Mouse (Mus musculus): ENCODE data around the gene Usf1. TPM values are rescaled to one million over a fixed set of nuclear protein-coding genes. Genes with fewer than 3 reads are reported as not detected.

The Usf1 gene
- total and polyA plus RNA-seq, 2 experiments from 2014 or later, result 141 to 148 TPM

- DNase-seq (ENCODE audit: low spot score) (peak; percentile 68), ATAC-seq (no peak)
- 13% methylated on average over 3 of the region's 3 CpGs for WGBS
- Histone ChIP-seq H3K9ac (replicated peaks; ENCODE audit: low read length) (peak overlapping the region; percentile 92), H3K9me3 (ENCODE audit: low read length) (no peaks in the 10 kb centered on the region), H3K4me2 (ENCODE audit: low read depth, low read length) (peak overlapping the region; percentile 71), H3K4me1 (ENCODE audit: insufficient read depth, low read length) (peaks cover 4% of the 10 kb centered on the region; the same call in 1 of the 2 replicates), H3K36me3 (ENCODE audit: insufficient read depth, low read length) (peaks cover 18% of the 10 kb centered on the region), H3K4me3 (ENCODE audit: low read length) (peak overlapping the region; percentile 87), H3K27ac (peak overlapping the region; percentile 96), H3K27me3 (ENCODE audit: insufficient read depth, low read length) (no peaks in the 10 kb centered on the region)
- no peak for TF ChIP-seq CTCF (IDR thresholded peaks at IDR 0.05; ENCODE audit: low read depth)
Observed at GRCm38 (mm10) chr1:171412446-171412845, 1.3 kb downstream of the Usf1 start.

GRCm38 (mm10) chr1:171413608-171414007 lies 2.5 kb downstream of the Usf1 start:
- DNase-seq (ENCODE audit: low spot score), result no peak
- no peak for TF ChIP-seq CTCF (IDR thresholded peaks at IDR 0.05; ENCODE audit: low read depth)
- H3K4me2 ChIP-seq (ENCODE audit: low read depth, low read length), result peak overlapping the region; percentile 71; the same call in 1 of the 2 replicates
- peaks cover 28% of the 10 kb centered on the region for H3K36me3 ChIP-seq (ENCODE audit: insufficient read depth, low read length)
- no peak for ATAC-seq
- peaks cover 4% of the 10 kb centered on the region; the same call in 1 of the 2 replicates for H3K4me1 ChIP-seq (ENCODE audit: insufficient read depth, low read length)
- H3K27ac ChIP-seq, result no peak overlapping the region
- 73% methylated on average over 8 of the region's 8 CpGs for WGBS
- no peak overlapping the region for H3K4me3 ChIP-seq (ENCODE audit: low read length)
- H3K9me3 ChIP-seq (ENCODE audit: low read length), result no peaks in the 10 kb centered on the region
- H3K9ac ChIP-seq (replicated peaks; ENCODE audit: low read length), result no peak overlapping the region
- no peaks in the 10 kb centered on the region for H3K27me3 ChIP-seq (ENCODE audit: insufficient read depth, low read length)

- H3K27me3 ChIP-seq (ENCODE audit: insufficient read depth, low read length), result no peaks in the 10 kb centered on the region
- ATAC-seq (peak; percentile 20; the same call in 1 of the 2 replicates), DNase-seq (ENCODE audit: low spot score) (no peak)
- no peak for TF ChIP-seq CTCF (IDR thresholded peaks at IDR 0.05; ENCODE audit: low read depth)
- H3K9me3 ChIP-seq (ENCODE audit: low read length), result no peaks in the 10 kb centered on the region
- peak within 1 kb of the TSS; percentile 36; the same call in 1 of the 2 replicates for H3K27ac ChIP-seq
- H3K4me2 ChIP-seq (ENCODE audit: low read depth, low read length), result no peak within 1 kb of the TSS
- H3K9ac ChIP-seq (replicated peaks; ENCODE audit: low read length), result no peak within 1 kb of the TSS
- H3K4me1 ChIP-seq (ENCODE audit: insufficient read depth, low read length), result no peaks in the 10 kb centered on the region
- WGBS, result 86% methylated on average over 5 of the region's 5 CpGs
- H3K36me3 ChIP-seq (ENCODE audit: insufficient read depth, low read length), result peaks cover 28% of the 10 kb centered on the region
- no peak within 1 kb of the TSS for H3K4me3 ChIP-seq (ENCODE audit: low read length)
Observed at GRCm38 (mm10) chr1:171418660-171419059, 7.5 kb downstream of the Usf1 start, which contains the start of gene Tstd1. Gene Tstd1 (plus strand): TSS chr1:171418872.

- H3K27me3 ChIP-seq (ENCODE audit: insufficient read depth, low read length), result no peaks in the 10 kb centered on the region
- no peaks in the 10 kb centered on the region for H3K4me1 ChIP-seq (ENCODE audit: insufficient read depth, low read length)
- ATAC-seq (peak; percentile 55), DNase-seq (ENCODE audit: low spot score) (peak; percentile 34)
- TF ChIP-seq CTCF (IDR thresholded peaks at IDR 0.05; ENCODE audit: low read depth), result no peak
- no peaks in the 10 kb centered on the region for H3K9me3 ChIP-seq (ENCODE audit: low read length)
- no peak overlapping the region for H3K4me2 ChIP-seq (ENCODE audit: low read depth, low read length)
- H3K9ac ChIP-seq (replicated peaks; ENCODE audit: low read length), result no peak overlapping the region
- WGBS, result 30% methylated on average over 12 of the region's 12 CpGs
- peaks cover 28% of the 10 kb centered on the region for H3K36me3 ChIP-seq (ENCODE audit: insufficient read depth, low read length)
- H3K4me3 ChIP-seq (ENCODE audit: low read length), result no peak overlapping the region
- peak overlapping the region; percentile 36; the same call in 1 of the 2 replicates for H3K27ac ChIP-seq
Observed at GRCm38 (mm10) chr1:171419291-171419882, 8.3 kb downstream of the Usf1 start.

- 56% methylated on average over 5 of the region's 5 CpGs for WGBS
- Histone ChIP-seq H3K27me3 (ENCODE audit: insufficient read depth, low read length) (no peaks in the 10 kb centered on the region), H3K36me3 (ENCODE audit: insufficient read depth, low read length) (peaks cover 28% of the 10 kb centered on the region), H3K4me3 (ENCODE audit: low read length) (no peak overlapping the region), H3K9ac (replicated peaks; ENCODE audit: low read length) (no peak overlapping the region), H3K4me2 (ENCODE audit: low read depth, low read length) (no peak overlapping the region), H3K4me1 (ENCODE audit: insufficient read depth, low read length) (no peaks in the 10 kb centered on the region), H3K27ac (peak overlapping the region; percentile 36; the same call in 1 of the 2 replicates), H3K9me3 (ENCODE audit: low read length) (no peaks in the 10 kb centered on the region)
- TF ChIP-seq CTCF (IDR thresholded peaks at IDR 0.05; ENCODE audit: low read depth), result no peak
- DNase-seq (ENCODE audit: low spot score) (no peak), ATAC-seq (peak; percentile 36)
Observed at GRCm38 (mm10) chr1:171419905-171420304, 8.8 kb downstream of the Usf1 start.

- DNase-seq (ENCODE audit: low spot score) (no peak), ATAC-seq (no peak)
- 87% methylated on average over 8 of the region's 8 CpGs for WGBS
- H3K4me2 ChIP-seq (ENCODE audit: low read depth, low read length), result no peak overlapping the region
- no peak overlapping the region for H3K27ac ChIP-seq
- peaks cover 9% of the 10 kb centered on the region for H3K36me3 ChIP-seq (ENCODE audit: insufficient read depth, low read length)
- no peak for TF ChIP-seq CTCF (IDR thresholded peaks at IDR 0.05; ENCODE audit: low read depth)
- no peaks in the 10 kb centered on the region for H3K9me3 ChIP-seq (ENCODE audit: low read length)
- H3K27me3 ChIP-seq (ENCODE audit: insufficient read depth, low read length), result no peaks in the 10 kb centered on the region
- H3K9ac ChIP-seq (replicated peaks; ENCODE audit: low read length), result no peak overlapping the region
- no peaks in the 10 kb centered on the region for H3K4me1 ChIP-seq (ENCODE audit: insufficient read depth, low read length)
- no peak overlapping the region for H3K4me3 ChIP-seq (ENCODE audit: low read length)
Observed at GRCm38 (mm10) chr1:171422504-171423095, 11.5 kb downstream of the Usf1 start.

- H3K4me2 ChIP-seq (ENCODE audit: low read depth, low read length), result no peak overlapping the region
- H3K4me1 ChIP-seq (ENCODE audit: insufficient read depth, low read length), result no peaks in the 10 kb centered on the region
- 74% methylated on average over 5 of the region's 5 CpGs for WGBS
- H3K27ac ChIP-seq, result no peak overlapping the region
- no peaks in the 10 kb centered on the region; the same call in 1 of the 2 replicates for H3K36me3 ChIP-seq (ENCODE audit: insufficient read depth, low read length)
- H3K27me3 ChIP-seq (ENCODE audit: insufficient read depth, low read length), result no peaks in the 10 kb centered on the region
- no peak for TF ChIP-seq CTCF (IDR thresholded peaks at IDR 0.05; ENCODE audit: low read depth)
- no peak overlapping the region for H3K9ac ChIP-seq (replicated peaks; ENCODE audit: low read length)
- DNase-seq (ENCODE audit: low spot score) (no peak), ATAC-seq (no peak)
- peaks cover 3% of the 10 kb centered on the region; the same call in 1 of the 2 replicates for H3K9me3 ChIP-seq (ENCODE audit: low read length)
- H3K4me3 ChIP-seq (ENCODE audit: low read length), result no peak overlapping the region
Observed at GRCm38 (mm10) chr1:171424638-171425037, 13.5 kb downstream of the Usf1 start.
